Mouse (Mus musculus) limb, embryonic 15.5 days (tissue): Measurements from ENCODE around the gene Alas2. TPM values are rescaled to one million over a fixed set of nuclear protein-coding genes. Genes with fewer than 3 reads are reported as not detected.

Source experiments
- ATAC-seq: fragments of 200-750 bp; cut with Nextera tagmentation; 2 replicates; pipeline ENCODE4 v1.8.0; 2017; ENCODE audit warnings: low read depth, moderate TSS enrichment; ENCODE audit not compliant: insufficient number of reproducible peaks, low FRiP score, low TSS enrichment
- H3K27ac ChIP-seq: fragments of 300-500 bp; sonication (generic); 2 replicates; pipeline ENCODE4 v1.5.1; 2015; ENCODE audit warnings: moderate library complexity, mild to moderate bottlenecking, inconsistent platforms
- H3K27me3 ChIP-seq: fragments of 300-500 bp; sonication (generic); 2 replicates; pipeline ENCODE4 v1.6.1; 2015; ENCODE audit warnings: inconsistent platforms
- H3K36me3 ChIP-seq: fragments of 300-500 bp; sonication (generic); 2 replicates; pipeline ENCODE4 v1.6.1; 2015; ENCODE audit warnings: inconsistent platforms
- H3K4me1 ChIP-seq: fragments of 300-500 bp; sonication (generic); 2 replicates; pipeline ENCODE4 v1.6.1; 2015; ENCODE audit warnings: inconsistent platforms
- H3K4me2 ChIP-seq: fragments of 300-500 bp; sonication (generic); 2 replicates; pipeline ENCODE4 v1.6.1; 2015; ENCODE audit warnings: mild to moderate bottlenecking, inconsistent platforms
- H3K4me3 ChIP-seq: fragments of 300-500 bp; sonication (generic); 2 replicates; pipeline ENCODE4 v1.5.1; 2015; ENCODE audit warnings: mild to moderate bottlenecking, inconsistent platforms
- H3K9ac ChIP-seq: fragments of 300-500 bp; sonication (generic); 2 replicates; pipeline ENCODE4 v1.6.1; 2015; ENCODE audit warnings: inconsistent platforms
- H3K9me3 ChIP-seq: fragments of 300-500 bp; sonication (generic); 2 replicates; pipeline ENCODE4 v1.6.1; 2016; ENCODE audit warnings: inconsistent platforms
- WGBS: fragments of 180-500 bp; shearing (Covaris S2); methylation state at CpG from one replicate; pipeline ENCODE4 v1.1.7; 2015; 5-methylcytosine and 5-hydroxymethylcytosine counted together
- polyA plus RNA-seq: library from polyadenylated mRNA; unstranded; fragments of >200 nt; fragmentation: Nextera tagmentation; extraction: Ambion mirVana; gene quantifications from 2 replicates; pipeline ENCODE4 v1.2.1, GENCODE M21; 2015

The Alas2 gene
- polyA plus RNA-seq, result 97.5 and 104 TPM in 2 replicates

DNA sequence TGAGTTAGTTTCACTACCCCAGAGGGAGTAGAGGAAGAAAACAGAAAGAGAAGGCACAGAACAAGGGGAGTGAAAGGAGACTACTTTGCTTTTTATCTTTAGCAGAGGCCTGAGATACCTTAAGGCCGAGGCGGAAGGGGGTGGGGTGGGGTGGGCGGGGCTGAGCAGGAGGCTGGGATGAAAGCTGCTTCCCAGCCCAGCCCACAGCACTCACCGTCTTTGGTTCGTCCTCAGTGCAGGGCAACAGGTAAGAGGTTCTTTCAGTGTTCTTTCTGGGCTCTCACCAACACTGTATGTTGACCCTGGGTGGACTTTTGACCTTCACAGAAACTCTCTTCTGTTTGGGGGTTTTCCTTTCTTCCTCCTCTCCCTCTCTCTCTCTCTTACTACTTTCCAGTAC lies at the start of gene Alas2:
Alas2 (plus strand) TSS at position 137 of the 400 bp plus-strand sequence.
- Histone ChIP-seq H3K36me3 (no peaks in the 10 kb centered on the region), H3K4me1 (no peaks in the 10 kb centered on the region), H3K9ac (no peak within 1 kb of the TSS), H3K27me3 (0 out of 2 replicates have a peak, but pooled peaks cover 4% of the 10 kb centered on the region), H3K4me3 (no peak within 1 kb of the TSS), H3K4me2 (no peak within 1 kb of the TSS), H3K27ac (no peak within 1 kb of the TSS), H3K9me3 (no peaks in the 10 kb centered on the region)
- ATAC-seq, result no peak
- 44% methylated on average over 5 of the region's 5 CpGs for WGBS

DNA sequence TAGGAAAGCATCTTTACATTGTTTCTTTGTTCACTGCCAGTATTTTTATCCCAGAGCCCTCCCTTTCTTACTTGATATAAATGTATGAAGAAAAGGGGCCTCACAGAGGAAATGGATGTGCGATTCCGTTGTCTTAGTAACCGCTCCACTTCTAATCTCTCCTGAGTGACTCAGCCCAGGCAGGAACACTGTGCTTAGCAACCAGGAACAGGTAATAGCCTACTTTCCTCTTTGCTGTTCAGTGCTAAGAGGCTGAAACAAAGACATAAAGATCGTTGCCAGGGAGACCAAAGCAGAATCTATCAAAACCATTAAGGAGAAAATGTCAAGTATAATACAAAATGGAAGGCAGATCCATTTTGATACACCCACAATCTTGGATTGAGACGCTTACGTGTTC lies 38.5 kb upstream of the Alas2 start:
- no peak for ATAC-seq
- Histone ChIP-seq H3K4me1 (no peaks in the 10 kb centered on the region), H3K9me3 (no peaks in the 10 kb centered on the region), H3K4me3 (no peak overlapping the region), H3K4me2 (no peak overlapping the region), H3K9ac (no peak overlapping the region), H3K36me3 (0 out of 2 replicates have a peak, but pooled peaks cover 2% of the 10 kb centered on the region), H3K27me3 (no peaks in the 10 kb centered on the region), H3K27ac (no peak overlapping the region)
- 86% methylated on average over 6 of the region's 6 CpGs for WGBS

DNA sequence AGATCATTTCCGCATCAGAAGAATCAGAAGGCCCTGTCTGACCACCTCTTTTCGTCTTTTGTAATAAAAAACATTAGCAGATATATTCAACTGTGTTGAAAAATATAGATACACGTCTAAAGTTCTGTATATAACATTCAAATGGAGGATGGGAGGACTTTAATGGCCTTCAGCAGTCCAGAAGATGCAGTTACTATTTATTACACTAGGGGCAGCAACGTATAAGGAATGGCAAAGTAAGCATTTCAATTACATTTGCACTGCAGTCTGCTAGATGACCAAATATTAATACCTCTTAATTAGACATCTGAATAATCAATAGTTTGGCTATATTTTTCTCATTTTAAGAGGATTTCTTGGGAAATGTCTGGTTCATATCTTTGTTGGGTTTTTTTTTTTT lies 36.5 kb upstream of the Alas2 start:
- Histone ChIP-seq H3K36me3 (0 out of 2 replicates have a peak, but pooled peaks cover 2% of the 10 kb centered on the region), H3K9ac (no peak overlapping the region), H3K4me1 (no peaks in the 10 kb centered on the region), H3K27me3 (no peaks in the 10 kb centered on the region), H3K9me3 (no peaks in the 10 kb centered on the region), H3K27ac (no peak overlapping the region), H3K4me3 (no peak overlapping the region), H3K4me2 (no peak overlapping the region)
- no peak for ATAC-seq
- WGBS, result 50% methylated on average over 4 of the region's 4 CpGs

DNA sequence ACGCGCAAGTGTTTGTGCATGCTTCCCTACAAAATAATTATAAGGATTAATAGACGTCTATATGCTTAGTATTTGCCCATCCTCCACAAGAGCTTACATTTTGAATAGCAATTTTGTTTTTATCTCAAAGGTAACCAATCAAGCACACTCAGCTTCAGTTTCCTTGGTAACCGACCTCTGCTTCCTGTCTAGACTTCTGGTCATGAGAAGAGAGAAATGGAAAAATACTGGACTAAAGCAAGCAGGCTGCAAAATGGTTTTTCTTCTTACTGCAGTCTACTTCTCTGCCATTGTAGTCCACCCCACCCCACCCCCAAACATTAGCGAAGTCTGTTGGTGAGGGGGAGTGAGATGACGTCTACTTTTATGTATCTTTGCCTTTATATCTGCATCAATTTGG lies 35.9 kb upstream of the Alas2 start:
- ATAC-seq, result no peak
- Histone ChIP-seq H3K36me3 (0 out of 2 replicates have a peak, but pooled peaks cover 2% of the 10 kb centered on the region), H3K9me3 (no peaks in the 10 kb centered on the region), H3K4me1 (no peaks in the 10 kb centered on the region), H3K27ac (no peak overlapping the region), H3K4me3 (no peak overlapping the region), H3K4me2 (no peak overlapping the region), H3K27me3 (no peaks in the 10 kb centered on the region), H3K9ac (no peak overlapping the region)
- 76% methylated on average over 6 of the region's 6 CpGs for WGBS

DNA sequence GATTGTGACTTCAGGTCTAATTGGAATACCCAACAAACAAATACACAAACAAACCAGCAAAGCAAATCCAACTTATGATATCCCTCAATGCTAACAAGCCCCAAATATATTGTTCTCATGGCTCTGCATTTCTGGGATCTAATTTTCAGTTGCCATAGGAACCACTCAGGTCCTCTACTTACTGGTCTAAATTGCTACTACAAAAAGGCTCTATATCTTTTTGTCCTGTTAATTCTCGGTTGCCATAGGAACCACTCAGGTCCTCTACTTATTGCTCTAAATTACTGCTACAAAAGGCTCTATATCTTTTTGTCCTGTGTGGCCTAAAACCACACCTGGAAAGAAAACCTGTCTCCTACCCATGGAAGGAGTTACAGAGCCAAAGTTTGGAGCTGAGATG lies 33.0 kb upstream of the Alas2 start:
- no peaks in the 10 kb centered on the region for H3K9me3 ChIP-seq
- H3K4me1 ChIP-seq, result no peaks in the 10 kb centered on the region
- H3K4me2 ChIP-seq, result no peak overlapping the region
- WGBS, result 91% methylated on average over 1 of the region's 1 CpGs
- H3K27me3 ChIP-seq, result no peaks in the 10 kb centered on the region
- H3K36me3 ChIP-seq, result no peaks in the 10 kb centered on the region
- H3K27ac ChIP-seq, result no peak overlapping the region
- H3K4me3 ChIP-seq, result no peak overlapping the region
- ATAC-seq, result no peak
- H3K9ac ChIP-seq, result no peak overlapping the region

DNA sequence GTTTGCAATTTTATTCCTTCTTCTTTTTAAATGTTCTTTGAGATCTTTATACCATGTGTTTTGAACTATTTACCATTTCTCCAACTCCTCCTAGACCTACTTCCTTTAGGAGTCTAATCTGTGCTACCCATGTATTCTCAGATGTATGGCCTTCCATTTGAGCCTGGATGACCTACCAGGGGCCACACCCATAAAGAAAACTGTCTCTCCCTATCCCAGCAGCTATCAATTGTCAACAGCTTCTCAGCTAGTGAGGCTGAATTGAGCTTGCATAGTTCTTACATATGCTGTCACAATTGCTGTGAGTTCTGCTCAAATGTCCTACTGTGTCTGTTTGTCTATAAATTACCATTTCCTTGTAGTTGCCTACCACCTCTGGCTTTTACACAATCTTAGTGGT lies 31.2 kb upstream of the Alas2 start:
- Histone ChIP-seq H3K36me3 (no peaks in the 10 kb centered on the region), H3K4me1 (no peaks in the 10 kb centered on the region), H3K9me3 (no peaks in the 10 kb centered on the region), H3K4me2 (no peak overlapping the region), H3K9ac (no peak overlapping the region), H3K4me3 (no peak overlapping the region), H3K27ac (no peak overlapping the region), H3K27me3 (no peaks in the 10 kb centered on the region)
- ATAC-seq, result no peak

DNA sequence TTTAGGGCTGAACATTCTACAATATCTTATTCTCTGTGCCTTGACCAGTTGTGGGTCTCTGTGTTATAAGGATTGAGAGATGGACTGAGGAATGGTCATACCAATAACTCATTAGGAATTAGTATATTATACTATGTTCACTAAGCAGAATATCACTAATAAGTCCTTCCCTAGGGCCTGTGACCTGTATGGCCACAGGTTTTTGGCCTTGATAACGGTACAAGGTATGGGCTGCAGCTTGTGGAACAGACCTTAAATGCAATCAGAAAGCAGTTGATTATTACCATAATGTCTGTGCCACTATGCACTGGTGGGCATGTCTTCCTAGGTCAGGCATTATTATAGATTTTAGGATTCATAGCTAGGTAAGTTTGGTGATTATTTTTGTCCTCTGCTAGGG lies 30.7 kb upstream of the Alas2 start:
- WGBS, result 100% methylated on average over 1 of the region's 1 CpGs
- Histone ChIP-seq H3K9me3 (no peaks in the 10 kb centered on the region), H3K4me2 (no peak overlapping the region), H3K27ac (no peak overlapping the region), H3K36me3 (no peaks in the 10 kb centered on the region), H3K4me1 (no peaks in the 10 kb centered on the region), H3K4me3 (no peak overlapping the region), H3K27me3 (no peaks in the 10 kb centered on the region), H3K9ac (no peak overlapping the region)
- no peak for ATAC-seq

DNA sequence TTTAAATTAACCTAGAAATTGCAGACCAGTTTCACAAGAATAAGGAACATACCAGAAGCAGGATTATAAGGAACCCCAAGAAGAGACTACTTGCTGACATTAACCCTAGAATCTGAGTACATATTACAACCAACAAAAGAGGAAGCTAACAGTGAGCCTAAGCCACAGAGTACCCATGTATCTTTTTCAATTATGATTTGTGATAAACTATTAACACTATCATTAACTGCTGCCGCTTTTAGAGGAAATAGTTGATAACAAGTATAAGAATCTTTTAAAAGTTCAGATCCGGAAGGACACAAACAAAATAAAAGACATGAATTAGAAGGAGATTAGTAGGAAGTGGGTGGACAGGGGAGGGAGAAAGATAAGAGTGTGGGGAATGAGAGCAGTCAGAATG lies 7.1 kb upstream of the Alas2 start:
- no peak overlapping the region for H3K4me3 ChIP-seq
- ATAC-seq, result no peak
- no peaks in the 10 kb centered on the region for H3K27me3 ChIP-seq
- H3K36me3 ChIP-seq, result no peaks in the 10 kb centered on the region
- no peak overlapping the region for H3K9ac ChIP-seq
- H3K4me2 ChIP-seq, result no peak overlapping the region
- no peaks in the 10 kb centered on the region for H3K4me1 ChIP-seq
- WGBS, result 83% methylated on average over 2 of the region's 2 CpGs
- no peak overlapping the region for H3K27ac ChIP-seq
- no peaks in the 10 kb centered on the region for H3K9me3 ChIP-seq

DNA sequence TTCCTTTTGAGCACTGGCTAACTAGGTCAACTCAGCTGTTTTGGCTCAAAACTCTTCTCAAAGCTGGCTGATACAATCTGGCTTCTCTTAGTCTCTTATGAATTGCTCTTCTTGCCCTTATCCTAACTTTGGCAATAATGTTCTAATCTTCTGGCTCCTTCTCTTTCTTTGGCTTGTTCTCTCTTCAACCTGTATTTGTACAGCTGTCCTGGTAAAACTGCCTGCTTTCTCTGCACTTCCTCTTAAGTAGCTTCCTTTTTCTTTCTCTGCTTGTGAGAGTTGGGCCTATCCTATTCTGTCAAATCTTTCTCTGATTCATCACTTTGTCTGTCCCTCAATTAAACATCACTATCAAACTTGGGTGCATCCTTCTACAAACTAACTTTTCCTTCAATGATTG lies 5.5 kb upstream of the Alas2 start:
- Histone ChIP-seq H3K27me3 (no peaks in the 10 kb centered on the region), H3K4me1 (no peaks in the 10 kb centered on the region), H3K27ac (no peak overlapping the region), H3K9ac (no peak overlapping the region), H3K4me3 (no peak overlapping the region), H3K9me3 (no peaks in the 10 kb centered on the region), H3K4me2 (no peak overlapping the region), H3K36me3 (no peaks in the 10 kb centered on the region)
- no peak for ATAC-seq

DNA sequence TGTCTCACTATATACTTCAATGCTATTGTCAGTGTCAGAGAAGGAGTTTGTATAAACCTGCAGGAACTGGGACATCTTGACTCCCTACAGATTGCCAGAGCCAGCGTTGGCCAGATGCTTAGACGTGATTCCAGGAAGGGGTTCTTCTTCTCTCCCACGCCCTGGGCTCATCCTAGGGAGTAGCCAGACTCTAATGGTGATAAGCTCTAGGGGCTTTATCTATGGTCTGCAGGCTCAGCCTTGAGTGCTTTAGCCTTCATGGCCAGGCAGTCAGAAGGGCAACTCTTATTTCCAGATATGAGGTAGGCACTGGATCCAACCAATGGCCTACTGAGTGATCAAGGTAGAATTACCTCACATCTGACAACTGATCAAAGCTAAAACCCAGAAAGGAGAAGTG lies 2.5 kb downstream of the Alas2 start:
- H3K27ac ChIP-seq, result no peak overlapping the region
- H3K36me3 ChIP-seq, result no peaks in the 10 kb centered on the region
- no peaks in the 10 kb centered on the region for H3K4me1 ChIP-seq
- no peak overlapping the region for H3K9ac ChIP-seq
- 86% methylated on average over 3 of the region's 3 CpGs for WGBS
- ATAC-seq, result no peak
- no peaks in the 10 kb centered on the region for H3K9me3 ChIP-seq
- no peak overlapping the region for H3K4me2 ChIP-seq
- H3K4me3 ChIP-seq, result no peak overlapping the region
- peaks cover 4% of the 10 kb centered on the region; the same call in 1 of the 2 replicates for H3K27me3 ChIP-seq

DNA sequence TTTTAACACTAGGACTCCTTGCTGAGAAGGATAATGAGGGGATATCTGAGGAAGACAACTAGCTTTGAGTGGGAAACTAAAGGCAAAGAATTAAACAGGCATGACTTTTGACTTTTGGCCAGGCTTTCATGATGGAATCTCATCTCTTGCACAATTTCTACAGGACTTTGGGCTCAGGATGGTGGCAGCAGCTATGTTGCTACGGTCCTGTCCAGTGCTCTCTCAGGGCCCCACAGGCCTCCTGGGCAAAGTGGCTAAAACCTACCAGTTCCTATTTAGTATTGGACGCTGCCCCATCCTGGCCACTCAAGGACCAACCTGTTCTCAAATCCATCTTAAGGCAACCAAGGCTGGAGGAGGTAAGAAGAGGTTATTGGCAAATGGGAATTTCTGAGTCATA lies 4.8 kb downstream of the Alas2 start:
- no peak overlapping the region for H3K27ac ChIP-seq
- peaks cover 4% of the 10 kb centered on the region; the same call in 1 of the 2 replicates for H3K27me3 ChIP-seq
- H3K4me2 ChIP-seq, result no peak overlapping the region
- no peaks in the 10 kb centered on the region for H3K9me3 ChIP-seq
- no peaks in the 10 kb centered on the region for H3K36me3 ChIP-seq
- no peak for ATAC-seq
- no peak overlapping the region for H3K4me3 ChIP-seq
- no peaks in the 10 kb centered on the region for H3K4me1 ChIP-seq
- 91% methylated on average over 2 of the region's 2 CpGs for WGBS
- H3K9ac ChIP-seq, result no peak overlapping the region

DNA sequence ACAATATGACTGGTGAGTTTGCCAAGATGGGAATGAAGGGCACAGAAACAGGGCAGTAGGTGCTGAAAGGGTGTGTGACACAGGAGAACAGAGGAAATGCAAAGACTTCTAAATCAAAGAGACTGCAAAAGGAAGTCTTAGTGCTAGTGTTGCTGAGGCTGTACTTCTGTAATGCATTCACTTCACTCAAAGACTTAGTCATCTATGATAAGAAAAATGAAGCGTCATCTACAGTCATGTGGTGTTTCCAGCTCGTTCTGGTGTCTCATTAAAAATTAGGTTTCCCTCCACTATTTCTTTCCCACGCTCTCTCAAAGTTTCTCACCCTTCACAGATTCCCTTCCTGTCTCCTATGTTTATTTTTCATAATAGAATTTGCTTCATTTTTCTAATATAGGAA lies 6.9 kb downstream of the Alas2 start:
- H3K4me3 ChIP-seq, result no peak overlapping the region
- no peak overlapping the region for H3K9ac ChIP-seq
- H3K27me3 ChIP-seq, result peaks cover 4% of the 10 kb centered on the region; the same call in 1 of the 2 replicates
- H3K9me3 ChIP-seq, result no peaks in the 10 kb centered on the region
- ATAC-seq, result no peak
- H3K27ac ChIP-seq, result no peak overlapping the region
- WGBS, result 88% methylated on average over 3 of the region's 3 CpGs
- H3K4me2 ChIP-seq, result no peak overlapping the region
- H3K36me3 ChIP-seq, result no peaks in the 10 kb centered on the region
- no peaks in the 10 kb centered on the region for H3K4me1 ChIP-seq

DNA sequence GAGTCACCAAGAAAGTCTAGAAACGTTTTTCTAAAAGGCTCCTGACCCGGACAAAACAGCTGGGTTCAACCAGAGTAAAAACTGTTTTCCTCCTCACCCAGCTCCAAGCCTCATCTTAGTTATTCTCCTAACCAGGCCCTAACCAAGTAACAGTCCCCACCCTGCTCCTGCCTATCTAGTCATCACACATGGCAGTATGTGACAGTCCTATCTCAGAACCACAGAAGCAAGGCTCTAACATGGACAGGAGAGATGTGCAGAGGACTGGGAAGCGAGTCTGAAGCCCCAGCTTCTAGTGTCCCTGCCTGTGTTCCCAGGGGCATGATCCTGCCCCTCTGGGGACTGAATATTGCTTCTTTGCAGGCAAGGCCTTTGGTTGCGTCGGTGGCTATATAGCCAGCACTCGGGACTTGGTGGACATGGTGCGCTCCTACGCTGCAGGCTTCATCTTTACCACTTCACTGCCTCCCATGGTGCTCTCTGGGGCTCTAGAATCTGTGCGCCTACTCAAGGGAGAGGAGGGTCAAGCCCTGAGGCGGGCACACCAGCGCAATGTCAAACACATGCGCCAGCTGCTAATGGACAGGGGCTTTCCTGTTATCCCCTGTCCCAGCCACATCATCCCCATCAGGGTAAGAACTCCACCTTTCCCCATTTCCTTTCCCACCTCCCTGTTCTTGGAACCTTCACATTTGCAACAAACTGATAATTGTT lies 17.6 kb downstream of the Alas2 start:
- H3K36me3 ChIP-seq, result no peaks in the 10 kb centered on the region
- H3K27ac ChIP-seq, result no peak overlapping the region
- peaks cover 10% of the 10 kb centered on the region; the same call in 1 of the 2 replicates for H3K27me3 ChIP-seq
- WGBS, result 85% methylated on average over 12 of the region's 12 CpGs
- no peak overlapping the region for H3K4me3 ChIP-seq
- H3K4me2 ChIP-seq, result no peak overlapping the region
- H3K4me1 ChIP-seq, result no peaks in the 10 kb centered on the region
- H3K9me3 ChIP-seq, result no peaks in the 10 kb centered on the region
- ATAC-seq, result no peak
- no peak overlapping the region for H3K9ac ChIP-seq
